Mouse (Mus musculus) CH12.LX (cell line): Measurements from ENCODE around the gene Il2ra. TPM values are rescaled to one million over a fixed set of nuclear protein-coding genes. Genes with fewer than 3 reads are reported as not detected.

Experiments used
- DNase-seq: peaks from one replicate; pipeline ENCODE4 v3.0.0-alpha.2; 2013; ENCODE audit errors: extremely low read depth
- H3K27ac ChIP-seq: 2 replicates; pipeline ENCODE4 v1.5.1; 2012; ENCODE audit warnings: low read depth, mild to moderate bottlenecking, control low read depth, moderate library complexity; ENCODE audit not compliant: insufficient read depth
- H3K27me3 ChIP-seq: replicated peaks from 2 replicates; pipeline ENCODE3; 2012; ENCODE audit warnings: inconsistent platforms
- H3K36me3 ChIP-seq, 2 experiments: replicated peaks in 1 of 2; 2 replicates each; pipeline versions ENCODE3 to v1.6.1; 2012; ENCODE audit warnings: inconsistent platforms in 1 of 2, low read length in 1 of 2, mild to moderate bottlenecking in 1 of 2, mixed read lengths in 1 of 2, moderate library complexity in 1 of 2; ENCODE audit not compliant: control insufficient read depth in 1 of 2, insufficient read depth in 1 of 2
- H3K4me1 ChIP-seq, 2 experiments: 2 replicates each; pipeline ENCODE4 v1.6.1; 2012; ENCODE audit warnings: inconsistent platforms in 1 of 2, moderate library complexity in 1 of 2; ENCODE audit not compliant: insufficient read depth in 2 of 2, control insufficient read depth in 1 of 2
- H3K4me2 ChIP-seq: 2 replicates; pipeline ENCODE4 v1.6.1; 2012; ENCODE audit warnings: low read depth, mild to moderate bottlenecking, control low read depth; ENCODE audit not compliant: poor library complexity, insufficient read depth, severe bottlenecking
- H3K4me3 ChIP-seq, 3 experiments: fragments of 150-350 bp in 1 of 3; sonication (generic) in 1 of 3; replicated peaks in 1 of 3; 2 replicates each; pipeline versions ENCODE3 to v1.5.1; 2011 to 2012; ENCODE audit warnings: low read depth in 2 of 3, low read length in 2 of 3, mild to moderate bottlenecking in 2 of 3, moderate library complexity in 2 of 3, control low read depth in 1 of 3, improper control_type of control experiment in 1 of 3, inconsistent platforms in 1 of 3, mixed read lengths in 1 of 3; ENCODE audit not compliant: poor library complexity in 1 of 3
- H3K79me2 ChIP-seq: replicated peaks from 2 replicates; pipeline ENCODE4 v1.6.1; 2012; ENCODE audit warnings: mild to moderate bottlenecking, moderate library complexity; ENCODE audit not compliant: control insufficient read depth, poor library complexity, insufficient read depth, severe bottlenecking; ENCODE audit errors: extremely low read depth
- H3K9ac ChIP-seq: 2 replicates; pipeline ENCODE4 v1.6.1; 2012; ENCODE audit warnings: low read depth, mild to moderate bottlenecking, control low read depth, moderate library complexity; ENCODE audit not compliant: insufficient read depth
- H3K9me3 ChIP-seq: replicated peaks from 2 replicates; pipeline ENCODE3; 2012; ENCODE audit warnings: low read length, inconsistent platforms, mixed read lengths
- BHLHE40 ChIP-seq: IDR thresholded peaks from 2 replicates; pipeline ENCODE4 v1.6.1; 2011; ENCODE audit warnings: mild to moderate bottlenecking, low read depth, low read length, improper control_type of control experiment
- CHD2 ChIP-seq: IDR thresholded peaks from 2 replicates; pipeline ENCODE4 v1.6.1; 2011; ENCODE audit warnings: low read length, improper control_type of control experiment
- ELF1 ChIP-seq: IDR thresholded peaks from 2 replicates; pipeline ENCODE4 v1.6.1; 2014; ENCODE audit warnings: low read depth, mild to moderate bottlenecking, inconsistent platforms, low read length, improper control_type of control experiment
- EP300 ChIP-seq: IDR thresholded peaks from 2 replicates; pipeline ENCODE4 v1.6.1; 2011; ENCODE audit warnings: low read length, improper control_type of control experiment
- ETS1 ChIP-seq: conservative IDR thresholded peaks from 2 replicates; pipeline ENCODE4 v1.6.1; 2012; ENCODE audit warnings: low read depth, mild to moderate bottlenecking, inconsistent platforms, low read length, improper control_type of control experiment, moderate library complexity
- GABPA ChIP-seq: IDR thresholded peaks from 2 replicates; pipeline ENCODE4 v1.6.1; 2012; ENCODE audit warnings: low read depth, low read length, improper control_type of control experiment, inconsistent platforms; ENCODE audit not compliant: insufficient replicate concordance
- HCFC1 ChIP-seq: IDR thresholded peaks from 2 replicates; pipeline ENCODE4 v1.6.1; 2012; ENCODE audit warnings: low read depth, mild to moderate bottlenecking, inconsistent platforms, low read length, improper control_type of control experiment
- IRF4 ChIP-seq: IDR thresholded peaks from 2 replicates; pipeline ENCODE4 v1.6.1; 2014; ENCODE audit warnings: low read depth, mild to moderate bottlenecking, inconsistent platforms, low read length, improper control_type of control experiment
- JUN ChIP-seq: IDR thresholded peaks from 2 replicates; pipeline ENCODE4 v1.6.1; 2011; ENCODE audit warnings: low read depth, mild to moderate bottlenecking, low read length, improper control_type of control experiment, moderate library complexity; ENCODE audit not compliant: insufficient read depth
- JUND ChIP-seq: conservative IDR thresholded peaks from 2 replicates; pipeline ENCODE4 v1.6.1; 2011; ENCODE audit warnings: low read depth, low read length, improper control_type of control experiment
- MAFK ChIP-seq: IDR thresholded peaks from 2 replicates; pipeline ENCODE4 v1.6.1; 2011; ENCODE audit warnings: low read length, improper control_type of control experiment; ENCODE audit not compliant: insufficient replicate concordance
- MAX ChIP-seq: IDR thresholded peaks from 2 replicates; pipeline ENCODE4 v1.6.1; 2011; ENCODE audit warnings: low read length, improper control_type of control experiment
- MAZ ChIP-seq: IDR thresholded peaks from 2 replicates; pipeline ENCODE4 v1.6.1; 2012; ENCODE audit warnings: low read depth, mild to moderate bottlenecking, inconsistent platforms, low read length, improper control_type of control experiment, moderate library complexity
- MEF2A ChIP-seq: IDR thresholded peaks from 2 replicates; pipeline ENCODE4 v1.6.1; 2014; ENCODE audit warnings: low read depth, mild to moderate bottlenecking, inconsistent platforms, low read length, improper control_type of control experiment, borderline replicate concordance
- MXI1 ChIP-seq: IDR thresholded peaks from 2 replicates; pipeline ENCODE4 v1.6.1; 2011; ENCODE audit warnings: mild to moderate bottlenecking, low read depth, low read length, improper control_type of control experiment
- MYC ChIP-seq: IDR thresholded peaks from 2 replicates; pipeline ENCODE4 v1.6.1; 2011; ENCODE audit warnings: low read depth, mild to moderate bottlenecking, improper control_type of control experiment, low read length
- NELFE ChIP-seq: IDR thresholded peaks from 2 replicates; pipeline ENCODE4 v1.6.1; 2011; ENCODE audit warnings: low read depth, low read length, improper control_type of control experiment
- PAX5 ChIP-seq: IDR thresholded peaks from 2 replicates; pipeline ENCODE4 v1.6.1; 2012; ENCODE audit warnings: low read length, inconsistent platforms, mixed read lengths
- POLR2A ChIP-seq: IDR thresholded peaks from 2 replicates; pipeline ENCODE4 v1.6.1; 2011; ENCODE audit warnings: low read depth, mild to moderate bottlenecking, improper control_type of control experiment, low read length
- POLR2AphosphoS2 ChIP-seq: IDR thresholded peaks from 2 replicates; pipeline ENCODE4 v1.6.1; 2011; ENCODE audit warnings: low read depth, low read length, improper control_type of control experiment
- RAD21 ChIP-seq: IDR thresholded peaks from 2 replicates; pipeline ENCODE4 v1.6.1; 2011; ENCODE audit warnings: low read depth, mild to moderate bottlenecking, low read length, improper control_type of control experiment, moderate library complexity
- RCOR1 ChIP-seq: conservative IDR thresholded peaks from 2 replicates; pipeline ENCODE4 v1.6.1; 2012; ENCODE audit warnings: low read depth, mild to moderate bottlenecking, inconsistent platforms, low read length, improper control_type of control experiment
- SIN3A ChIP-seq: IDR thresholded peaks from 2 replicates; pipeline ENCODE4 v1.6.1; 2012; ENCODE audit warnings: low read length, improper control_type of control experiment, inconsistent platforms
- SMC3 ChIP-seq: IDR thresholded peaks from 2 replicates; pipeline ENCODE4 v1.6.1; 2011; ENCODE audit warnings: low read depth, low read length, improper control_type of control experiment
- TBP ChIP-seq: conservative IDR thresholded peaks from 2 replicates; pipeline ENCODE4 v1.6.1; 2011; ENCODE audit warnings: low read depth, low read length, improper control_type of control experiment
- TCF12 ChIP-seq: IDR thresholded peaks from 2 replicates; pipeline ENCODE4 v1.6.1; 2014; ENCODE audit warnings: low read depth, mild to moderate bottlenecking, inconsistent platforms, low read length, improper control_type of control experiment
- UBTF ChIP-seq: IDR thresholded peaks from 2 replicates; pipeline ENCODE4 v1.6.1; 2012; ENCODE audit warnings: low read depth, mild to moderate bottlenecking, inconsistent platforms, low read length, improper control_type of control experiment, moderate library complexity
- ZKSCAN1 ChIP-seq: IDR thresholded peaks from 2 replicates; pipeline ENCODE4 v1.6.1; 2012; ENCODE audit warnings: low read depth, inconsistent platforms, low read length, improper control_type of control experiment, borderline replicate concordance
- ZMIZ1 ChIP-seq: IDR thresholded peaks from 2 replicates; pipeline ENCODE4 v1.6.1; 2012; ENCODE audit warnings: low read depth, mild to moderate bottlenecking, inconsistent platforms, low read length, improper control_type of control experiment
- ZNF384 ChIP-seq: IDR thresholded peaks from 2 replicates; pipeline ENCODE4 v1.6.1; 2012; ENCODE audit warnings: low read depth, low read length, improper control_type of control experiment, inconsistent platforms
- dilution Hi-C: fragments of 300-500 bp; cut with MboI; formaldehyde crosslinking; loops from 2 replicates; pipeline ENCODE4 v1.14.3; 2020; ENCODE audit warnings: low sequenced_read_pairs; ENCODE audit not compliant: extremely low pct_unique_long_range_greater_than_20kb, extremely low pct_ligation_motif_present
- in situ Hi-C: fragments of 300-500 bp; cut with MboI; formaldehyde crosslinking; loops from 3 replicates; pipeline ENCODE4 v1.14.3; 2019; ENCODE audit warnings: low sequenced_read_pairs, low pct_ligation_motif_present, low pct_unique_long_range_greater_than_20kb, mixed read lengths
- polyA plus RNA-seq: library from polyadenylated mRNA; unstranded; fragments of >175 nt; gene quantifications from 2 replicates; pipeline ENCODE4 v1.2.1, GENCODE M21; 2012; ENCODE audit warnings: low read depth; ENCODE audit not compliant: insufficient read length
- total RNA-seq, 2 experiments: library from RNA; depleted of rRNA; stranded (reverse); fragments of 300-350 nt in 1 of 2; fragments of >200 nt in 1 of 2; gene quantifications; 2 replicates each; pipeline ENCODE4 v1.2.3; 2012 to 2014

The Il2ra gene
- 5.5 and 6.0 TPM in 2 replicates for total RNA-seq (2012; rRNA removed)
- total RNA-seq (2014; rRNA removed) = 4.8 and 6.3 TPM in 2 replicates
- polyA plus RNA-seq = 8.7 and 8.8 TPM in 2 replicates

DNA sequence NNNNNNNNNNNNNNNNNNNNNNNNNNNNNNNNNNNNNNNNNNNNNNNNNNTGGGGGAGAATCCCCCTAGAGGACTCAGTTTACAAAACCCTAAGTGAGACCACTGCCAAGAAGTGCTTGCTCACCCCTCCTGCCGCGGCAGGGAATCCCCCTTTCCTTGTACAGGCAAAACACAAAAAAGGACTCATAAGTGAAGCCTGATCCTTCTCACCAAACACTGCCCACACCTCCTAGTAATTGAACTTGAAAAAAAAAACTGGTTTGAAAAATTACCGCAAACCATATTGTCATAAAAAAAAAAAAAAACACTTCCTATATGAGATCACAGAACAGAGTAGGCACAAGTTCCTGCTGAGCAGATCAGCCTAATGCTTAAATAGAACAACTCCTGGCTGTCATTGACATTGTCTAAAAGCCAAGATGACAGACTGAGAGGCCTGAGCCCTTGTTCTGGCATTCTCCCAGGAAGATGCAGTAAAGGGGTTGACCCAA lies at the start of gene Il2ra:
Il2ra (plus strand) TSS at position 357 of the 491 bp plus-strand sequence.
- Histone ChIP-seq H3K27me3 (no peaks in the 10 kb centered on the region), H3K36me3 (no peaks in the 10 kb centered on the region), H3K4me1 (peaks cover 20 to 77% of the 10 kb centered on the region in 2 experiments), H3K27ac (peak within 1 kb of the TSS; percentile 96), H3K9me3 (no peaks in the 10 kb centered on the region), H3K9ac (peak within 1 kb of the TSS; percentile 71), H3K4me2 (peak within 1 kb of the TSS; percentile 95), H3K79me2 (peaks cover 20% of the 10 kb centered on the region), H3K4me3 (peak within 1 kb of the TSS; percentile 41 to 46 (median 43))
- dilution Hi-C loops (no loop called here), in situ Hi-C loops (loop anchor here (5.0 kb wide), 1 partner anchor 35 kb away; no protein-coding TSS in a partner anchor)
- no peak for TF ChIP-seq SIN3A
- TF ChIP-seq JUN = peak; percentile 47; the same call in 1 of the 2 replicates
- TF ChIP-seq RCOR1 = no peak
- 0 out of 2 replicates have a peak, but pooled peaks have one; percentile 24 for TF ChIP-seq MAFK
- TF ChIP-seq MXI1 = no peak
- peak; percentile 22; the same call in 1 of the 2 replicates for TF ChIP-seq TCF12
- peak; percentile 42; the same call in 1 of the 2 replicates for TF ChIP-seq POLR2A
- no peak for TF ChIP-seq HCFC1
- TF ChIP-seq EP300 = peak; percentile 48; the same call in 1 of the 2 replicates
- peak; percentile 64; the same call in 1 of the 2 replicates for TF ChIP-seq ETS1
- peak; percentile 73 for TF ChIP-seq IRF4
- peak; percentile 13; the same call in 1 of the 2 replicates for TF ChIP-seq MYC
- no peak for TF ChIP-seq ZMIZ1
- no peak for TF ChIP-seq SMC3
- peak; percentile 68 for TF ChIP-seq BHLHE40
- TF ChIP-seq TBP = 0 out of 2 replicates have a peak, but pooled peaks have one; percentile 43
- peak; percentile 98 for TF ChIP-seq ZNF384
- TF ChIP-seq JUND = peak; percentile 55; the same call in 1 of the 2 replicates
- no peak for TF ChIP-seq MEF2A
- no peak for TF ChIP-seq UBTF
- no peak for TF ChIP-seq POLR2AphosphoS2
- peak; percentile 74 for DNase-seq

GRCm38 (mm10) chr2:11596690-11597089 lies 45.9 kb upstream of the Il2ra start:
- dilution Hi-C loops (no loop called here), in situ Hi-C loops (no loop called here)
- H3K4me3 ChIP-seq = no peak overlapping the region
- no peak overlapping the region for H3K27ac ChIP-seq
- DNase-seq = no peak
- no peak overlapping the region for H3K9ac ChIP-seq
- peaks cover 68 to 83% of the 10 kb centered on the region in 2 experiments for H3K36me3 ChIP-seq
- no peaks in the 10 kb centered on the region for H3K27me3 ChIP-seq
- no peaks in the 10 kb centered on the region for H3K9me3 ChIP-seq
- peaks cover 44% of the 10 kb centered on the region for H3K79me2 ChIP-seq
- H3K4me1 ChIP-seq = peaks cover 0 to 35% of the 10 kb centered on the region in 2 experiments; a peak in 2 of 4 replicates
- TF ChIP-seq POLR2A (no peak), MAX (no peak), SIN3A (no peak), TBP (no peak), CHD2 (no peak), MAZ (no peak), ETS1 (no peak), NELFE (no peak), UBTF (no peak), ZMIZ1 (no peak), RCOR1 (no peak), PAX5 (no peak), TCF12 (no peak), MXI1 (no peak), GABPA (no peak), ZKSCAN1 (no peak), RAD21 (no peak), HCFC1 (no peak), ELF1 (no peak)
- no peak overlapping the region for H3K4me2 ChIP-seq
